Mouse (Mus musculus): ENCODE data around the gene Eif5a. TPM values are rescaled to one million over a fixed set of nuclear protein-coding genes. Genes with fewer than 3 reads are reported as not detected.

Gene Eif5a
- polyA plus RNA-seq, 1 experiment from 2014 or later: 1,022 TPM

GRCm38 (mm10) chr11:69884240-69884639 is 37.5 kb downstream of the Eif5a start:
- Histone ChIP-seq H3K4me3 (no peak overlapping the region), H3K9me3 (no peaks in the 10 kb centered on the region), H3K27ac (no peak overlapping the region), H3K4me2 (no peak overlapping the region), H3K4me1 (peaks cover 17% of the 10 kb centered on the region), H3K9ac (no peak overlapping the region), H3K36me3 (replicated peaks) (no peaks in the 10 kb centered on the region), H3K27me3 (replicated peaks) (peaks cover 17% of the 10 kb centered on the region)
- 78% methylated on average over 9 of the region's 9 CpGs for WGBS
- ATAC-seq (replicated peaks): no peak

DNA sequence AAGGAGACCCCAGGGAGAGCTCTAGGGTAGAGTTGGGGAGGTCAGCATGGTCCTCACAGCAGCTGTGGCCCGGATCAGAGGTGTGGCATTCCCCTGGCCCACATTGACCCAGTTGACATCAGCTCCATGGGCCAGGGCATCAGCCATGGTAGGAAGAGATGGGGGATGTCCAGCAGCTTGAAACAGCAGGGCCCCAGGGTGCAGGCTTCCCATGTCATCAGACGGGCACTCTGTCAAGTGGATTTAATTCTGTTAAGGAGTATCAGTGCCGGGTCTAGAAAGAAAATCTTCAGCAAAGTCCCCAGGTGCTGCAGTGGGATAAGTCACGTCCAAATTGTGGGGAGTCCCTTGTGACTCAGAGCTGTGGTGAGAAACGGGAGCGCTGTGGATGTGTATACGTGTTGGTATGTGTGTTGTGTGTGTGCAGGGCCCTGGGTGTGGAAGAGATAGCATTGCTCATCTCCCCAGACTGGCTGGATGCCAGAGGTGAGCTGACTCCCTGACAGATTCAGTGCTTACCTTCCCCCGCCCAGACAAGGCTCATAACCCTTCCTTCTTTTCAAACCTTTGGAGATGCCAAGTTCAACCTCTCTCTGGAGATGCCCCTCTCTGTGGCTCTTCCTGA is 38.1 kb downstream of the Eif5a start:
- peaks cover 17% of the 10 kb centered on the region for H3K4me1 ChIP-seq
- no peak overlapping the region for H3K9ac ChIP-seq
- 88% methylated on average over 8 of the region's 8 CpGs for WGBS
- no peak overlapping the region for H3K4me2 ChIP-seq
- no peak overlapping the region for H3K27ac ChIP-seq
- no peak overlapping the region for H3K4me3 ChIP-seq
- no peaks in the 10 kb centered on the region for H3K9me3 ChIP-seq
- H3K27me3 ChIP-seq (replicated peaks): peaks cover 17% of the 10 kb centered on the region
- no peak for ATAC-seq (replicated peaks)
- H3K36me3 ChIP-seq (replicated peaks): no peaks in the 10 kb centered on the region

GRCm38 (mm10) chr11:69883066-69883465 is 38.7 kb downstream of the Eif5a start:
- Histone ChIP-seq H3K27me3 (replicated peaks) (peaks cover 17% of the 10 kb centered on the region), H3K9ac (no peak overlapping the region), H3K4me2 (no peak overlapping the region), H3K4me3 (no peak overlapping the region), H3K4me1 (peaks cover 23% of the 10 kb centered on the region), H3K27ac (no peak overlapping the region), H3K36me3 (replicated peaks) (no peaks in the 10 kb centered on the region), H3K9me3 (no peaks in the 10 kb centered on the region)
- 57% methylated on average over 4 of the region's 4 CpGs for WGBS
- ATAC-seq (replicated peaks): no peak

GRCm38 (mm10) chr11:69881787-69882670 is 39.7 kb downstream of the Eif5a start:
- H3K9ac ChIP-seq: 0 out of 2 replicates have a peak overlapping the region, but pooled peaks have one; percentile 26

GRCm38 (mm10) chr11:69880853-69881603 is 40.7 kb downstream of the Eif5a start, which contains the start of gene Kctd11:
Gene Kctd11, minus strand, starts transcription at chr11:69881406.
- peak within 1 kb of the TSS; percentile 51 for H3K27ac ChIP-seq

More at GRCm38 (mm10) chr11:69881787-69882670, 39.7 kb downstream of the Eif5a start:
- Histone ChIP-seq H3K9me3 (no peaks in the 10 kb centered on the region), H3K36me3 (replicated peaks) (no peaks in the 10 kb centered on the region), H3K27me3 (replicated peaks) (peaks cover 17% of the 10 kb centered on the region), H3K4me1 (peaks cover 26% of the 10 kb centered on the region), H3K4me3 (peak overlapping the region; percentile 42; the same call in 1 of the 2 replicates), H3K27ac (0 out of 2 replicates have a peak overlapping the region, but pooled peaks have one; percentile 51), H3K4me2 (peak overlapping the region; percentile 77)
- ATAC-seq (replicated peaks): no peak
- WGBS: 62% methylated on average over 21 of the region's 21 CpGs

DNA sequence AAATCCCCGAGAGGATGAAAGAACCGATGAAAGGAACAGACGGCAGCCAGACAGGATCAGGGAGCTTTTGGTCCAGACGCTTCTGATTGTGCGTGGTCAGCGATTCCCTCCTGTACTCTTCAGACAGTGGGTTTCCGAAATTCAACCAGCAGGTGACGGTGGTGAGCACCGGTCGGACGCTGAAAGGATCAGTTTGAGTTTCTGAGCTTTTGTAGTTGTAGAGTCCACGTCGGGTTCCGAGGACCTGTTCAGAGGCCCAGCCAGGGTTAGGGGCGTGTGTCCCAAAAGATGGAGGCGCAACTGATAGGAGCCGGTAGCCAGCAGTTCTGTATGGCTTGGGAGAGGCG is 41.3 kb downstream of the Eif5a start:
- peaks cover 17% of the 10 kb centered on the region for H3K27me3 ChIP-seq (replicated peaks)
- H3K4me2 ChIP-seq: peak overlapping the region; percentile 77
- H3K4me3 ChIP-seq: peak overlapping the region; percentile 42
- peak overlapping the region; percentile 26; the same call in 1 of the 2 replicates for H3K9ac ChIP-seq
- WGBS: under 1% methylated on average over 18 of the region's 18 CpGs
- peak; percentile 52; the same call in 1 of the 2 replicates for ATAC-seq (replicated peaks)
- H3K27ac ChIP-seq: peak overlapping the region; percentile 51; the same call in 1 of the 2 replicates
- H3K9me3 ChIP-seq: no peaks in the 10 kb centered on the region
- H3K4me1 ChIP-seq: peaks cover 28% of the 10 kb centered on the region
- no peaks in the 10 kb centered on the region for H3K36me3 ChIP-seq (replicated peaks)

More at GRCm38 (mm10) chr11:69880853-69881603, 40.7 kb downstream of the Eif5a start, which contains the start of gene Kctd11:
- Histone ChIP-seq H3K4me1 (peaks cover 28% of the 10 kb centered on the region), H3K4me2 (peak within 1 kb of the TSS; percentile 77), H3K9ac (peak within 1 kb of the TSS; percentile 26), H3K36me3 (replicated peaks) (no peaks in the 10 kb centered on the region), H3K27me3 (replicated peaks) (peaks cover 17% of the 10 kb centered on the region), H3K4me3 (peak within 1 kb of the TSS; percentile 42), H3K9me3 (no peaks in the 10 kb centered on the region)
- ATAC-seq (replicated peaks): peak; percentile 73
- under 1% methylated on average over 46 of the region's 46 CpGs for WGBS

DNA sequence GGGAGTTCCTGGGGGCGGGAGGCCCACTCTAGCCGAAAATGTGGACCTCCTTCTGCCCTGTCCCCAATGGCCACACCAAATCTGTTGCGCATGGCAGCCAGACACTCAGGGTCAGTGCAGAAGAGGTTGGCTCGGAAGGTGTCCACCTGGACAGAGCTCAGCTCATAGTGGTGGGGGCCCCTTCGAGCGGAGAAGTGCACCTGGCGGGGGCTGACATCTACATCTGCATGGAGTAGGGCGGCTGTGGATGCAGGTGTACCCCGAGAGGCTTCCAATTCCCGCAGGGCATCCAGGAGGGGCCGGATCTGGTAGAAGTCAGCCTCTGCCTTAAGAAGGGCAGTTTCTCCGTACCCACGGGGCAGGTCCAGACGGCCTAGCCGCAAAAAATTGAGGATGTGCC is 42.0 kb downstream of the Eif5a start:
- peak overlapping the region; percentile 42 for H3K4me3 ChIP-seq
- WGBS: 58% methylated on average over 15 of the region's 15 CpGs
- no peak overlapping the region for H3K27ac ChIP-seq
- peaks cover 28% of the 10 kb centered on the region for H3K4me1 ChIP-seq
- peak overlapping the region; percentile 77 for H3K4me2 ChIP-seq
- H3K9me3 ChIP-seq: no peaks in the 10 kb centered on the region
- H3K27me3 ChIP-seq (replicated peaks): peaks cover 17% of the 10 kb centered on the region
- ATAC-seq (replicated peaks): no peak
- H3K36me3 ChIP-seq (replicated peaks): no peaks in the 10 kb centered on the region
- H3K9ac ChIP-seq: no peak overlapping the region

- Histone ChIP-seq H3K4me2 (no peak overlapping the region), H3K9ac (no peak overlapping the region), H3K27me3 (replicated peaks) (peaks cover 17% of the 10 kb centered on the region), H3K36me3 (replicated peaks) (no peaks in the 10 kb centered on the region), H3K4me1 (peaks cover 28% of the 10 kb centered on the region), H3K4me3 (no peak overlapping the region), H3K27ac (no peak overlapping the region), H3K9me3 (no peaks in the 10 kb centered on the region)
- no peak for ATAC-seq (replicated peaks)
- 90% methylated on average over 6 of the region's 6 CpGs for WGBS
These were observed 42.8 kb downstream of the Eif5a start for GRCm38 (mm10) chr11:69878952-69879351.

DNA sequence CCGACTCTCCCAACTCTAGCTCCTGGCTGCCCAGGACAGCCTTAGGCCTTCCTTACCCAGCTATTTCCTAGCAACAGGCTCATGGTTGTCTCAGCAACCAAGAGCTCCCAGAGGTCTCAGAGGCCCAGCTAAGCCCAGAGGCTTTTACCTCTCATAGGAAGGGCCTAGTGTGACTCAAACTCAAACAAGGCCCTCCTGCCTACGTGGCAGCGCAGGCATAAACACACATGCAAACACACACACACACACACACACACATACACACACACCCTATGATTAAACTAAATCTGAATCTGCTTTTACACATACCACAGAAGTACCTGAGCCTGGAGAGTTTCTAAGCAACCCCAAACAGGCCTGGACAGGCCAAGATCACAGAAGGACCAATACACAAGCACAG is 43.4 kb downstream of the Eif5a start:
- H3K27me3 ChIP-seq (replicated peaks): peaks cover 17% of the 10 kb centered on the region
- no peak overlapping the region for H3K4me2 ChIP-seq
- no peaks in the 10 kb centered on the region for H3K9me3 ChIP-seq
- no peak overlapping the region for H3K9ac ChIP-seq
- peaks cover 28% of the 10 kb centered on the region for H3K4me1 ChIP-seq
- 66% methylated on average over 3 of the region's 3 CpGs for WGBS
- no peak for ATAC-seq (replicated peaks)
- H3K27ac ChIP-seq: no peak overlapping the region
- H3K36me3 ChIP-seq (replicated peaks): no peaks in the 10 kb centered on the region
- no peak overlapping the region for H3K4me3 ChIP-seq

- Histone ChIP-seq H3K9ac (no peak within 1 kb of the TSS), H3K27me3 (replicated peaks) (peaks cover 17% of the 10 kb centered on the region), H3K27ac (no peak within 1 kb of the TSS), H3K4me2 (peak within 1 kb of the TSS; percentile 31), H3K4me3 (no peak within 1 kb of the TSS), H3K4me1 (peaks cover 28% of the 10 kb centered on the region), H3K36me3 (replicated peaks) (no peaks in the 10 kb centered on the region), H3K9me3 (no peaks in the 10 kb centered on the region)
- no peak for ATAC-seq (replicated peaks)
- WGBS: 85% methylated on average over 11 of the region's 11 CpGs
These were observed 43.9 kb downstream of the Eif5a start, which contains the start of gene Tmem95 for GRCm38 (mm10) chr11:69877878-69878277. Gene Tmem95, minus strand, starts transcription at chr11:69878018.

- ATAC-seq (replicated peaks): no peak
These were observed 44.9 kb downstream of the Eif5a start for GRCm38 (mm10) chr11:69876867-69877266.

DNA sequence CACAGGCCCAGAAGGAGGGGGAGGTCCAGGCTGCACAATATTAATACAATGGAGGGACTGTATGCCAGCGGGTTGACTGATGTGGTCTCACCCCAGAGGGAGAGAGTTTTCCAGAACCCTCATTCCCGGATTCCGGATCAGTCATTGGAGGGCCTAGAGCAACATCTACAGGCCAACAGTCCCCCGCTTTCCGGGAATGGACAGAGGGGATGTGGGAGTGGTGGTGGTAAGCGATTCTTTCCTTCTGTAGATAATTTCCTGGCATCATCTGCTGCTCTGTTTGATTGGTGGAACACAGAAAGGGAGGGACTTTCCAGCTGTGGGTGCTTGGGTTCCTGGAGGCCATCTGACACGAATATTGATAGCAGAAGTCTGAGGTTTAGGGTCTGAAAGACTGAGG is 45.6 kb downstream of the Eif5a start:
- 77% methylated on average over 7 of the region's 7 CpGs for WGBS
- ATAC-seq (replicated peaks): no peak
- Histone ChIP-seq H3K36me3 (replicated peaks) (no peaks in the 10 kb centered on the region), H3K9me3 (no peaks in the 10 kb centered on the region), H3K4me3 (no peak overlapping the region), H3K27me3 (replicated peaks) (peaks cover 6% of the 10 kb centered on the region), H3K9ac (no peak overlapping the region), H3K4me1 (peaks cover 23% of the 10 kb centered on the region), H3K27ac (no peak overlapping the region), H3K4me2 (no peak overlapping the region)

More at GRCm38 (mm10) chr11:69876867-69877266, 44.9 kb downstream of the Eif5a start:
- WGBS: 2% methylated on average over 12 of the region's 12 CpGs
- Histone ChIP-seq H3K4me1 (peaks cover 28% of the 10 kb centered on the region), H3K27ac (no peak overlapping the region), H3K4me2 (peak overlapping the region; percentile 31), H3K4me3 (no peak overlapping the region), H3K9ac (no peak overlapping the region), H3K27me3 (replicated peaks) (peaks cover 12% of the 10 kb centered on the region), H3K36me3 (replicated peaks) (no peaks in the 10 kb centered on the region), H3K9me3 (no peaks in the 10 kb centered on the region)

Data from midbrain, embryonic 15.5 days (tissue).